Mouse (Mus musculus) erythroblast, embryonic 14.5 days (primary cell): ENCODE data around the gene Pdap1.

Experiments
- GATA1 ChIP-seq: IDR thresholded peaks from 2 replicates; pipeline ENCODE4 v1.6.1; 2012; ENCODE audit warnings: low read length, inconsistent platforms, mixed read lengths
- TAL1 ChIP-seq: IDR thresholded peaks from 3 replicates; pipeline ENCODE4 v1.6.1; 2012; ENCODE audit warnings: low read length, inconsistent platforms, mixed read lengths

DNA sequence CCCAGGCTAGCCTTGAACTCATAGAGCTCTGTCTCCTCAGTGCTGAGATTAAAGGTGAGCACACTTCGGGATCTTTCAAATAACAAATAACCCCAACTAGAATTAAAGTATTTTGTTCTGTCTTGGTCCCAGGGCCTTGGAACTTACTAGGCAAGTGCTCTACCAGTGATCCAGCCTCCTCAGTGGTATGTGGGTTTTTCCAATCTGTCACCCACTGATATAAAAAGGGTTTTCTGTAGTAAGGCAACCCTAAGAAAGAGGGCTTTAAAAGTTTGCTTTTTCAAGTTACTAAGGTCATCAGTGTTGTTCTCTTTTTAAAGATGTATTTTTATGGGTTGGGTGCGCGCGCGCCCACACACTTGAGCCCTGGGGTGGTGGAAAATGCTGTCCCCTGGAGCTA is 24.3 kb downstream of the Pdap1 start:
- TF ChIP-seq TAL1 (no peak), GATA1 (no peak)
